Mouse (Mus musculus): ENCODE measurements at regions not wholly inside any gene's neighbourhood (a gene's known extent, or its start where the extent isn't known, plus 50 kb on each side); places are given as distances from the start of the nearest gene placed in this dataset.
A peak's percentile ranks its signal among the peaks of the same experiment; 100 is the strongest.

DNA sequence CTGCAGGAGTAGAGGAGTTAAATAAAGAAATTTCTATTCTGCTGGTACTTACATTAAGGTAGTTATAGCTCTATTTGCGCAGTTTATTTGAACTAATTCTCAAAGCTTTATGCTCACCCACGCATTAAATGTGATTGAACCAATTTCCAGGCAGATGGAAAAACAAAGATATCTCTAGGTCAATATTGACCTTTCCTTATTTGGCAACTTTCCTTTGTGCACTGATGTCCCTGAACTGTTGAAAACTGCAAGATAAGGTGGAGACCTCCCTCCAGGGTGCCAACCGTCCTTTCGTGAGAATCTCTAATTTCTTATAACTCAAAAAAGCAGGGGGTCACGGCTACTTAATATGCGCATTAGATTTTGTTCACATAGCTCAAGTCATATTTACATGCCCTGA, 52.6 kb upstream of the Prss23 start:
- DNase-seq (ENCODE audit: low spot score) (peak; percentile 48), ATAC-seq (ENCODE audit: low read depth) (no peak)
- WGBS = 63% methylated on average over 6 of the region's 6 CpGs
- Histone ChIP-seq H3K9me3 (ENCODE audit: control insufficient read depth, low read length) (no peaks in the 10 kb centered on the region), H3K36me3 (ENCODE audit: control insufficient read depth, insufficient read depth, low read length) (no peaks in the 10 kb centered on the region), H3K4me3 (ENCODE audit: low read depth, low read length) (no peak overlapping the region), H3K9ac (ENCODE audit: low read depth, low read length) (no peak overlapping the region), H3K4me1 (ENCODE audit: control insufficient read depth, insufficient read depth, low read length) (peaks cover 3% of the 10 kb centered on the region; the same call in 1 of the 2 replicates), H3K27me3 (replicated peaks; ENCODE audit: control insufficient read depth, insufficient read depth, low read length) (no peaks in the 10 kb centered on the region), H3K4me2 (ENCODE audit: low read depth, low read length) (no peak overlapping the region), H3K27ac (replicated peaks; ENCODE audit: low read depth, low read length) (no peak overlapping the region)
